Mouse (Mus musculus) ovary, adult 18-20 months (tissue): ENCODE data around the gene Sdsl.
"Not testable (repeated sequence)": the region's sequence is repeated elsewhere in the genome, so short reads cannot be mapped to it uniquely, and the experiment has no call there.

Source experiments
- DNase-seq: peaks from one replicate; pipeline ENCODE4 v3.0.0; 2022; ENCODE audit warnings: low spot score, mixed read lengths

Sdsl gene

DNA sequence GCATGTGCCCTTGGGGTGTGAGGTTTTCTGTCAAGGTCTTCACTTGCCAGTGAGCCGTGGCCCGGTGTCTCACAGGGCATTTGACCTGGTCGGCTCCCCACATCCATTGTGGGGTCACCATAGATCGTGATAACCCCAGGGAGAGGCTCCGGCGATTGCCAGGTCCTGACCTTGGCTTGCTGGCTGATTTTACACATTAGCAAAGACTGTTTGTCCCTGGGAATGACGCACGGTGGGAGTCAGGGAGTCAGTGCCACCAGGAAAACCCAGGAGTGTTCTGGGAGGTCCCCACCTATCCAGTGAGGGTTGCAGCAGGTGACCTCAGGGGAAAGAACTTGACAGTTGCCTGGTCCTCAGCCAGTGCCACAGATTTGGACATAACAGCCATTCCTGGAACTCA is at the start of gene Sdsl:
Sdsl (minus strand) TSS at position 41 of the 400 bp plus-strand sequence.
- no peak for DNase-seq

DNA sequence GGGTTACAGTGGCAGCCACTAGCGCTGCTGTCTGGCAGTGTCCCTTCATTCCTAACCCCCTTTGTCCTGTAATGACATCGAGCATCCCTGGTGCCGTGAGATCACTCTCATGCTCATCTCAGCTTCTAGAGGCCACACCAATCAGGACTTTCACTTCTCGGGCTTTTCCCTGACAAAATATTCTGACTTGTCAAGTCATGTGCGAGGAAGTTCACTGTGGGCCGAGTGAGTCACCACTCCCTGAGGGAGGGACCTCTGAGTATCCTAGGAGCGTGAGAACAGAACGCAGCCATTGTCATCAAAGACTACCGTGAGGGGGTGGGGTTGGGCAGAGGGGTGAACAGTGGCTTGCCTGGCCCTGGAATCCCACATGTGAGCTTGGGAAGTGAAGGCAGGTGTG is 44.9 kb upstream of the Sdsl start:
- no peak for DNase-seq

DNA sequence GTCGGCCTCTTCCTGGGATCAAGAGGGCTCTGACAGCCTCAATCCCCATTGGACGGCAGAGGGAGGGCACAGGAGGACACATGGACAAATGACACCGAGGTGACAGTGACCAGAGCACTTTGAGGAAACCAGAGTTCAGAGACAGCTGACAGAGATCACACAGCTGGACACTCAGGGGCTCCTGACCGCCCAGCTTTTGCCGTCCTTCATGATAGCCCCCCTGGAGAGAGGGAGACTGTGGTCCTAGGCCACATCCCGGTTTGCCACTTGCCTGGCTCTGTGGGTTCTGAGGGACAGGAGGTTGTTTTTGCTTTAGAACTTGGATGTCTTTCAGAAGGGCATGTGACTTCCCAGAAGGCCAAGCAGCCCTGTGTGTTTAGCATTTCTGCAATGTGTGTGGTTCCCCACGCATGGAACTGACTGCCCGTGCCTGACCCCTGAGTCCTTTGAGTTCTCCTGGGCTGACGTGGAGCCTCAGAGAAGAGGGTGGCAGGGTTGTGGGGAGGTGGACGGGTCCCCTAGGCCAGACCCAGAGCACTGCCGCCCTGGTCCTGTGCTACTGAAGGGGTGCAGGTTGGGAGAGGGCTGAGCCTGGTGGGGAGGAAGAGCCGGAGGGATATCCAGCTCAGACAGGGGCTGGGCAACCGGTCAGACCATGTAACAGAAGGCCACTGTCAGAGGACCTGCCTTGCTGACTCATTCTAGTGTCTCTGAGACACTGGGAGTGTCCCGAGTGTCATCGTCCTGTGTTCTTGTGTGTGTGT is 43.8 kb upstream of the Sdsl start:
- peak; percentile 20 for DNase-seq

DNA sequence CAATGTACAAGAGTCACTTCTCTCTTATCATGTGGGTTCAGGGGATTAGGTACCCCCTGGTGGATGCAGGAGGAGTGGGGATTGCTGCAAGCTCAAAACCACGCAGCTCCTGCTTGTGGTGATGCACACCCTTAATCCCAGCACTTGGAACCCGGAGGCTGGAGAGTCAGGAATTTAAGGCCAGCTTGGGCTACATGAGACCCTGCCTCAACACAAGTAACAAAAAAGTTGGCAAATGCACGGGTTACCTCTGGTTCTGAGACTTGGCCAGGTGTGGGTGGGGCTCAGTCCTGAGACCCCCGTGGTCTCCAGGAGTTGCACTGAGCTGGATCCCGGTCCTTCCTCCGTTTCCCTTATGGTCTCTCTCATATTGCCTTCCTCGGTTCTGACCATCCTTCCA is 42.8 kb upstream of the Sdsl start:
- DNase-seq: no peak

DNA sequence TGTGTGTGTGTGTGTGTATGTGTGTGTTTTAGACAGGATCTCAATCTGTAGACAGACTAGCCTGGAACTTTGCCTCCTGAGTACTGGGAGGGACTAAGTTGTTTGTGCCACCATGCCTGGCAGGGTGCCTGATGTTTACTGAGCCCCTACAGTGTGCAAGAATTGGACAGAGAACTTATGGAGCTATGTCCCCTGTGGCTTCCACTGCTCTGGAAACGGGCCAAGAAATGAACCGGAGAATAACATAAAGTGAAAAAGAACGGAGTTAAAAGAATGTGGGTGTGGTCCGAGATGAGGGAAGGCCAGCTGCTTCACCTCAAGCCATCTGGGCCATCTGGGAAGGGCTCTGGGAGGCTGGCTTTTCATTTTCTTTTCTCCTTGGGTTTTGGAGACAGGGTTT is 42.1 kb upstream of the Sdsl start:
- no peak for DNase-seq

DNA sequence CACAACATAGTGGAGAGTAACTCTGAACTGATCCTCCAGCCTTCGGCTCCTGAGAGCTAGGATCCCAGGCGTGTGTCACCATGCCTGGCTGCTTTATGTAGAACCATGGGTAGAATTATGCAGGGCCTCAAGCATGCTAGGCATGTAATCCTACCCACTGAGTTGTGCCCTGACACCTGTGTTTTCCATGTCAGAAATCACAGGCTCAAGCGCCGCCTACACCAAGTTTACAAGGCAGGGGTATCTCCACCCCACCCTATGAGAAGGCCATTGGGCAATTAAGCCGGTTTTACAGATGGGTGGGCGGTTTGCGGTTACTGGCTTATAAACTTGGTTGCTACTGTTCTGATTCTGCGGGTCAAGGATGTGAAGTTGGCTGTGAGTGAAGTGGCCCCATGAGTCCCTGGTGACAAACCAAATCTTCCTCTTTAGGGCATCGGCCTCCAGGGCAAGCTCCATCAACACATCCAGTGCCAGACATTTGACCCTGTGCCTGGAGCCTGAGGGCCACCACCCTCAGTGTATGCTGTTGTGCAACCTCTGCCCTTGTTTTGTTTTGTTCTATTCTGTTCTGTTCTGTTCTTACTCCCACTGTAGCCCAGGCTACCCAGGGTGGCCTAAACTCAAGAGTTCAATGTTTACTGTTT is 41.5 kb upstream of the Sdsl start:
- no peak for DNase-seq

DNA sequence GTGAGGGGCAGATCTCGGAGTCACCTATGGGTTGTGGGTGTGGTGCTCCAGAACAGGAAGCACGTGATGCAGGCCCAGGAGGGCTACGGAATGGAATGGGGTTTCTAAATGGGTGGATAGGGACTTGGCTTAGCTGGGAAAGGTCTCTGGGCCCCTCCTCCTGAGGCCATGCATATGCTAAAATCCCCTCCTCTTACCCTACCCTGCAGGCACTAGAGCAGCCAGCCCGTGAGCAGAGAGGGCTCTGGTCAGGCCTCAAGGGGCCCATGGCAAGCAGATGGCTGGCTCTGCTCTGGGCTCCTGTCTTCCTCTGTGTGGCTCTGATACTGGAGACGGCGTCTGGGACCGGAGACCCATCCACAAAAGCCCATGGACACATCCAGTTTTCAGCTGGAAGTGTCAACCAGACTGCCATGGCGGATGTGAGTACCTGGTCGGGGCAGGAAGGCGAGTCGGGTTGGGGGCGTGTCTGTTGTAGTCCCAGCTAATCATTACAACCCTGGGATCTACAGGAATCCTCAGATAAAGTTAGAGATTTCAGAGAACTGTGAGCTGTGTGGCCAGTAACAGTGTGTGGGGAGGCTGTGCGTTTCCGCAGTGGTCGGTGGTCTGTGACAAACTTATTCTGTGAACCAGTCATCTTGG is 40.4 kb upstream of the Sdsl start:
- no peak for DNase-seq

DNA sequence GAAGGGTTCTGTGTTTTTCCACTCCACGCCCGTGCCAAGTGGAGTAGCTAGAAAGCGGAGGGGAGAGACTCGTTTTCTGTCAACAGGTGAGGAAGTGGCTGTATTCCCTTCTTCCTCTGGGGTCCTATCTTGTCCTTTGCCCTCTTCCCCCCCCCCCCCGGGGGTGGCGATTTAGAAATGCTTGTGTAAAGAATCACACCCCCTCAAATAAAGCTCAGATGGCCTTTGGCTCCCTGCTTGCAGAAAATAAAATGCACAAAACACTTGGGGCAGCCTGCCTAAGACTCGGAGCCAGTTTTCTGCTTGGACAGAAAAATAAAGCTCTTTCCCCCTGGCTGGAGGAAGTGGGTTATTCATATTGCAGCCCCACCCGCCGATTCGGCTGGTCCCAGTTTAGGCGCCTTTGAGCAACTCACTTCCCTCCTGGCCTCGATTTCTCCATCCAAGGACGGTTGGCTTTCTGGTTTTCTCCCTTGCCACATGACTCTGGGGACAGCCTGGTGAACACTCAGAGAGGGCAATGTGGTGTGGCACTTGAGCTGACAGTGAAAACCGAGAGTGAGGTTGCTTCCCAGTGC is 39.1 kb upstream of the Sdsl start:
- DNase-seq: no peak

DNA sequence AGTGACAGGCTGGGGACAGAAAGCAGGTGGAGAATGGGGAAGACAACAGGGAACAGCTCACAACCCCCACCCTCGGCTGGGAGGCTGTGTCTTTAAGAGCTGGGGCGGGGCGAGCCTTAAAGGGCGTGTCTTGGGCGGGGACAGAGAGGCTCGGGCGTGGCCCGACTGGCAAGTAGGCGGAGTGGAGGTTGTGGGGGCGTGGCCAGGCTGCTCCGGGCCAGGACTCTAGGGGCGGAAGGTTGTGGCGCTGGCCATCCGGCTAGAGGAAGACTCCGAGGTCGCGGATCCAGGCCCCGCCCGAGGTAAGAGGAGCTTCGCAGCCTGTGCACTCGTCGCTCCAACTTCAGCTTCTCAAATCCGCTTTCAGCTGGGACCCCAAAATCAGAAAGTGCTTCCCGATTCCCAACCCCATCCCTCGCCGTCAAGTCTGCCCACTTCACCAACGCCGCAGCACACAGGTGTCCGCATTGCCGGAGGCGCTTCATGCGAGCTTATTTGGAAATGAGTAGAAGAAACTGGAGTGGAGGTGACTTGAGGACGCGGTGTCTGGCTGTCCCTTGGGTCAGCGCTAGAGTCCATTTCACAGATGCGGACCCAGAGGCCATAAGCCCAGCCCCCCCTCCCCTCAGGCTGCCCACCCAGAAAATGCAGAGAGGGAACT is 38.5 kb upstream of the Sdsl start, which contains the start of gene Slc8b1:
Slc8b1 (plus strand) TSS at position 187 of the 661 bp plus-strand sequence.
- peak; percentile 90 for DNase-seq

DNA sequence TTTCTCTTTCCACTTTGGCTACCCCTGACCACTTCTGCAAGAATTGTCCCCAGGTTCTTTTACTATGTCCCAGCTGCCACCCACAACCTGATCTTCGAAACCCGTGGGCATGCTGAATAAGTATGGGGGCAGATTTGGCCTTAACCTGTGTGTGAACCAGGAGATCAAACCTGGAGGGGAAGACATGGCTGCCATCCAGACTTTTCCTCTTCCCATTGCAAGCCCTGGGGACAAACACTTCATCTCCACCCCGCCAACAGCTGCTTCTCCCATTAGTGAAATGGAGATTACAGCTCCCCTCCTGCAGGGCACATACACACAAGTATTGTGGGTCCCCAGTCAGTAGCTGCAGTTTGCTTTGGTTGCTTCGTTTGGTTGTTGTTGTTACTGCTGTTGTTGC is 34.7 kb upstream of the Sdsl start:
- no peak for DNase-seq

DNA sequence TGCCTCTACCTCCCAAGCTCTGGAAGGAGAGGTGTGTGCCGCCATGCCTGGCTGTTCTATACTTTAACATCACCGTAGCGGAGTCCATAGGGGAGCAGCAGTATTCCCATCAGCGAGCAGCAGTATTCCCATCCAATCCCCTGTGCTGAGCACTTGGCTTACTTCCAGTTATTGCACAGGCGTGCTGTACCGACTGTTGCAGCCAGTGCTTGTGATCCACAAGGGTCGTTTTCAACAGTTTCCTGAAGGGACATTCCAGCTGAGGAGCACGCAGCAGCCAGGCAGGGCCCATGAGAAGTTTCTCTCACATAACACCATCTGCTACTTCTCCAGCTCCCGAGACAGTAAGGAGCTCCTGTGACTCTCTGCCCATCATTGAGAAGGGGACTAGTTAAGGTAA is 33.9 kb upstream of the Sdsl start:
- DNase-seq: no peak

DNA sequence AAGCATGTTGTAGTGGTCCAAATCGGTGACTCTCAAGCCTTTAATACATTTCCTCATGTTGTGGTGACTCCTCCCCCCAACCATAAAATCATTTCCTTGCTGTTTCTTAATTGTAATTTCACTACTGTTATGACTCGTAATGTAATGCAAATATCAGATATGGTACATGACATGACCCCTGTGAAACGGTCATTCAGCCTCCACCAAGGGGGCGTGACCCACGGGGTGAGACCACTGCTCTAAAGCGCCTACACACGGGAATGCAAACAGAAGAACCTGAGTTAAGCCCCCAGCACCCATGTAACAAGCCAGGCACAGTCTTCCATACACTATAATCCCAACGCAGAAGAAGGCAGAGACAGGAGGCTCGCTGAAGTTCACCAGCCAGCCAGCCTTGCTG is 33.2 kb upstream of the Sdsl start:
- no peak for DNase-seq

DNA sequence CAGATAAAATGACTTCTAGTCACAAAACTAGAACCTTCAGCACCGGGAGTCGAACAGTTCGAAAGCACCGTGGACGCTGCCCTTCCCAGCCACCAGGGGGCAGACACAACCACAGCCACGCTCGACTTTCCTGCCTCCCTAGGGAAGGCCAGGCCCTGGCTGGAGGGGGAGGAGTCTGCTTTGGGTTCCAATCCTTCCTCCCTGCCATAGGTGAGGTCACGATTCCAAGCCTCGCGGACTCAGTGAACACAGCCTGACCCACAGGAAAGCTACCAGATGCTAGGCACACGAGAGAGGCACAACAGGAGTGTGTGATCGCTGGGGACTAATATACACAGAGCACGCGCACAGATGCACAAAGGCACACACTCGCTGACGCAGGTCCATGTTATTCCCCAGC is 32.8 kb upstream of the Sdsl start:
- DNase-seq: peak; percentile 58

DNA sequence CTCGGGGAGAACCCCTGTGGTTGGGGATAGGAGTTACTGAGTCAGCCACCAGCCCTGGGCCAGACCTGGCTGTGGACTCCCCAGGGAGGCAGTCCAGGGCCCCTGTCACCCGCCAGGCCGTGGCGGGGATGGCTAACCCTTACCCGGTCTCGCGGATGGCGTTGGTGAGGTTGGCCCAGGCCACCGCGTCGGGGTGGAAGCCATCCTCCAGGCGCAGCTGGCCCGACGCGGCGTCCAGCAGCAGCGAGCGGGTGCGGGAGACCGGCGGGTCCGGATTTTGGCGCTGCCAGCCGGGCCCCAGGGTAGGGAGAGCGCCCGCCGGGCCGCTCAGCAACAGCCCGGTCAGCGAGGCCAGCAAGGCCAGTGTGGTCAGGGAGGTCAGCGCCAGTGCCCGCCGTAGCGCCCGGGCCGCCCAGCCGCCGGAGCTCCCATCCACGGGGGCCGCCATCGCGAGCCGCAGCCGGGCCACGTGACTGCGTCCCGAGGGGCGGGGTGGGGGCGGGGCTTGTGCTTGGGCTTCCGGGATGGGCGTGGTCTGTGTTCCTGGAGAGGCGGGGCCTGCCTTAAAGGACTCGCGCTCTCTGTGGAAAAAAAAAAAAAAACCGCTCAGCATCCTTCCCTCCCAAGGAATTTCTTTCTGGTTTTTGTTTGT is 30.7 kb upstream of the Sdsl start, which contains the start of gene Plbd2:
Plbd2 (minus strand) TSS at position 482 of the 652 bp plus-strand sequence.
- DNase-seq: peak; percentile 58

DNA sequence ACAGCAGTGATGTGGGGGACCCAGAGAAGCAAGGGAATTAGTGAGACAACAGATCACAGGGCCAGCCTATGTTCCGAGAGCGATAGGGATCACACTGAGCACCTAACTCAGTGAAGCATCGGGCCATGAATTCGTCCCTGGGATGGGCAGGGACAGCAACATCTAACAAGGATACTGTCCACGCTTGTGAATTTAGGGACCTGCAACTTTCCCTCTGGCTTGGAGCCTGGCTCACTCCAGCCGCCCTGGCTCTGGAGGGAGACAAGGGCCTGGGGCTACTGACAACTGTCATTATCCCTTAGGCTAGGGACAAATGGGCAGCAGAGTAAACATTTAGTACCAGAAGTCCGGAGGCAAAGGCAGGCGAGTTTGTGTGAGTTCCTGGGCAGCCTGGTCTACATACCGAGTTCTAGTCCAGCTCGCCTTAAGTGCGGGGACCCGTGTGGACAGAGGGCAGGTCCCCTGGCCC is 30.1 kb upstream of the Sdsl start:
- no peak for DNase-seq

DNA sequence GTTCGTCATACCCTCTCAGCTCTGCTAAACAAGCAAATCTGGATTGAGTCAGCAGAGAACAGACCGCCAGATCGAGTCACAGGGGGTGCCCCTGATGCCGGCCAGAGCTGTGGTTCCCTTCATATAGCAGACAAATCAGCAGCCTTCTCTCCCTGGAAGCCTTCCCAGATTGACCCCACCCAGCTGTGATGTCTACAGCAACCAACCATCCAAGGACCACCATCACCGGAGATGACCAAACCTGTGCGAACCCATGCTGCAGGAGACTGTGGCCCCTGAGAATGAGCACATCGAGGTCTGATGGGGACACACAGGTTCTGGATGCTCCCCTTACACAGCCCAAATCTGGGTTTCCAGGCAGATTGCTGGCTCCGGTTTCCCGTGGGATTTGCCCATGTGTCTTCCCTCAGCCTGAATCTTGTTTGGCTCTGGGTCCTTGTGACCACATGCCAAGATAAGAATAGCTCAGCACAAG is 29.6 kb upstream of the Sdsl start:
- DNase-seq: no peak

DNA sequence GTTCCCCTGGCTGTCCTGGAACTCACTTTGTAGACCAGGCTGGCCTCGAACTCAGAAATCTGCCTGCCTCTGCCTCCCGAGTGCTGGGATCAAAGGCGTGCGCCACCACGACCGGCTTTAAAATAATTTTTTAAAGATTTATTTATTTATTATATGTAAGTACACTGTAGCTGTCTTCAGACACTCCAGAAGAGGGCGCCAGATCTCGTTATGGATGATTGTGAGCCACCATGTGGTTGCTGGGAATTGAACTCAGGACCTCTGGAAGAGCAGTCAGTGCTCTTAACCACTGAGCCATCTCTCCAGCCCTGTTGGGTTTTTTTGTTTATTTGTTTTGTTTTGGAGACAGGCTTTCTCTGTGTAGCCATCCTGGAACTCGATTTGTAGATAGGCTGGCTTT is 28.0 kb upstream of the Sdsl start:
- DNase-seq: not testable (repeated sequence)

DNA sequence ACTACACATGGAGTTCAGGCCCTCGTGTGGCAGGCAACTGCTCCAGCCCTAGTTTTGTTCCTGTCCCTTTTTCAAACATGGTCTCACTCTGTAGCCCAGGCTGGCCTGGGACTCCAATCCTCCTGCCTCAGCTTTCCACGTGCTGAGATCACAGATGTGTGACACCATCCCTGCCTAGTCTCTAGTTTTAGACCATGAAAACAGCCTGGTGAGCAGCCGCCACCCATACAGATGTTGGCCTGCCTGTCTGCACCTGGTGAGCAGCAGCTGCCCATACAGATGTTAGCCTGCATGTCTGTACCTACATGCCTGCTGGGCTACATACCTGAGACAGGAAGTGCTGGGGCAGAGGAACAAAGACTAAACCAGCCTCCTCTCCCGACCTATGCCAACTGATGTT is 26.6 kb upstream of the Sdsl start:
- DNase-seq: no peak

DNA sequence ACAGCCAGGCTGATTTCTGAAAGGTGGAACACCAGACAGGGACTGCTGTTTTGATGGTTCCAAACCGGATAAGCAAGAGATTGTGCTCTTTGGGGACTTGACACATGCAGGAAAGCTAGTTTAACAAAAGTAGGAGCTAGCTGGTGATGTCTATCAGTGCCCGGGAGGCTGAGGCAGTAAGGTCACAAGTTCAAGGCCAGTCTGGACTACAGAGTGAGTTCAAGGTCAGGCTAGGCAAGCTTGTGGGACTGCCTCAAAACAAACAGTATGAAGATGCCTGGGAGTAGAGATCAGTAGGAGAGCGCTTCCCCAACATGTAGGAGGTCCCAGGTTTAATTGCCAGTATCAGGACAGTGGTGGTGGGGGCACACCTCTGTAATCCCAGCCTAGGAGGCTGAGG is 24.5 kb upstream of the Sdsl start:
- no peak for DNase-seq

DNA sequence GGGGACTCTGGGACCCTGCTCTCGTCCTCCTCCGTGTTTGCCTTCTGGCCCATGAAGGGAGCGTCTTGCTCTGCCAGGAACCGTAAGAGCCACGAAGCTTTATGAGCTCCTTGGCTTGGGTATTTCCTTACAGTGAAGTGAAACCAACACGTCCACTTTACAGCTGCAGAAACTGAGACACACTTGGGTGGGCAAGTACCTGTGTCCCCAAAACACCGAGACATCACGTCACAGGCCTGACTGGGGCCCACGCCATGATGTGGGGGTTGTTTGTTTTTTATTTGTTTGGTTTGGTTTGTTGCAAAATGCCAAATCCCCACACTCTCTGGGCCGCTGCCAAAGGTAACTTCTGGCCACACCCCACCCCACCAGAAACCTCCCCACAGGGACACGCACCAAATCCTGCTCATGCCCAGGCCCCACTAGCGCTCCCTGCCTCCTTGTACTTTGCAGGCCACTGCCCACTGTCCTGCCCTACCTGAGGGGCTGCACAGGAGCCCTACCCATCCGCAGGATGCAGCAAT is 23.2 kb upstream of the Sdsl start:
- DNase-seq: no peak

DNA sequence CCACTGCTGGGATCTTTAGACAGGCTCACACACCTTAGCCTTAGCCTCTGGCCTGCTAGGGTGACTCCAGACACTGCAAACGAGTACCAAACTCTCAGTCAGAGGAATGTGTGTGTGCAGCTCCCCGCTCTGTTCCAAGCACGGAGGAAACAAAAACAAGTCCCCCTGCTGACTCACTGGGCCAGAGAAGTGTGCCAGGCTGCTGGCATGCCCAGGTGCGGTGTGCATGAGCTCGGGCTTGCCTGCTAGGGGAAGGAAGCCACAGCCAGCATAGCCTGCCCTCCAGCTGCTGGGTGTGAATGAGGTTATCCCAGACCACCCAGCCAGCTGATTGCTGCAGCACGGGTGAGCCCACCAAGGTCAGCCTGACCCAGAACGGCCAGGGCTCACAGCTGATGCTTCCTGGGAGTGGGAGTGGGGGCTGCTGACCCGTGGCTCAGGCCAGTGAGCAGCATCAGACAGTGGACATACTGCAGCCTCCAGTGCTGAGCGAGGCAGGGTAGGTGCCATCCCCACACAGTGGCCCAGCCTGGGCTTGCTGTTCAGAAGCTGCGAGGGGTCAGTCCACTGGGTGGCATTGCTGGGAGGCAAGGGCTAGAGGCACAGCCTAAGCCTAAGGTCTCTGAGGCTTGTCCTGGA is 22.6 kb upstream of the Sdsl start:
- no peak for DNase-seq
